Mouse (Mus musculus) ES-Bruce4 (cell line): ENCODE data around the gene Rasa2. TPM values are rescaled to one million over a fixed set of nuclear protein-coding genes. Genes with fewer than 3 reads are reported as not detected.

Experiments
- H3K27ac ChIP-seq: 2 replicates; pipeline ENCODE4 v1.5.1; 2012; ENCODE audit warnings: low read length, inconsistent platforms; ENCODE audit not compliant: insufficient read depth
- H3K27me3 ChIP-seq: 2 replicates; pipeline ENCODE4 v1.6.1; 2012; ENCODE audit warnings: mild to moderate bottlenecking, low read length, inconsistent platforms; ENCODE audit not compliant: control insufficient read depth, poor library complexity, insufficient read depth, severe bottlenecking
- H3K36me3 ChIP-seq: 2 replicates; pipeline ENCODE4 v1.6.1; 2012; ENCODE audit warnings: inconsistent platforms, mild to moderate bottlenecking, low read length, moderate library complexity; ENCODE audit not compliant: control insufficient read depth, poor library complexity, insufficient read depth, severe bottlenecking
- H3K4me1 ChIP-seq: one replicate; pipeline ENCODE4 v1.8.1; 2011; ENCODE audit warnings: low read length; ENCODE audit not compliant: control insufficient read depth, insufficient read depth
- H3K4me3 ChIP-seq: 2 replicates; pipeline ENCODE4 v1.5.1; 2011; ENCODE audit warnings: low read depth, mild to moderate bottlenecking, low read length
- H3K9ac ChIP-seq: 2 replicates; pipeline ENCODE4 v1.6.1; 2012; ENCODE audit warnings: low read depth, mild to moderate bottlenecking, inconsistent platforms; ENCODE audit not compliant: poor library complexity, severe bottlenecking
- H3K9me3 ChIP-seq: replicated peaks from 2 replicates; pipeline ENCODE4 v1.6.1; 2012; ENCODE audit warnings: mild to moderate bottlenecking, low read length, inconsistent platforms; ENCODE audit not compliant: control insufficient read depth, poor library complexity, insufficient read depth, severe bottlenecking
- CTCF ChIP-seq: IDR thresholded peaks from one replicate; pipeline ENCODE4 v1.8.1; 2011; ENCODE audit warnings: low read depth, low read length
- EP300 ChIP-seq: IDR thresholded peaks from 2 replicates; pipeline ENCODE4 v1.6.1; 2011; ENCODE audit warnings: low read depth, low read length; ENCODE audit not compliant: insufficient read depth
- POLR2A ChIP-seq: IDR thresholded peaks from one replicate; pipeline ENCODE4 v1.8.1; 2011; ENCODE audit warnings: low read length; ENCODE audit not compliant: insufficient read depth
- polyA plus RNA-seq: library from polyadenylated mRNA; stranded (reverse); fragments of >200 nt; gene quantifications from 2 replicates; pipeline ENCODE4 v1.2.4, GENCODE M21; 2011; ENCODE audit warnings: low read depth; ENCODE audit not compliant: missing spikeins, insufficient read depth, insufficient read length

Gene Rasa2
- polyA plus RNA-seq, 1 experiment = 18.3 TPM

DNA sequence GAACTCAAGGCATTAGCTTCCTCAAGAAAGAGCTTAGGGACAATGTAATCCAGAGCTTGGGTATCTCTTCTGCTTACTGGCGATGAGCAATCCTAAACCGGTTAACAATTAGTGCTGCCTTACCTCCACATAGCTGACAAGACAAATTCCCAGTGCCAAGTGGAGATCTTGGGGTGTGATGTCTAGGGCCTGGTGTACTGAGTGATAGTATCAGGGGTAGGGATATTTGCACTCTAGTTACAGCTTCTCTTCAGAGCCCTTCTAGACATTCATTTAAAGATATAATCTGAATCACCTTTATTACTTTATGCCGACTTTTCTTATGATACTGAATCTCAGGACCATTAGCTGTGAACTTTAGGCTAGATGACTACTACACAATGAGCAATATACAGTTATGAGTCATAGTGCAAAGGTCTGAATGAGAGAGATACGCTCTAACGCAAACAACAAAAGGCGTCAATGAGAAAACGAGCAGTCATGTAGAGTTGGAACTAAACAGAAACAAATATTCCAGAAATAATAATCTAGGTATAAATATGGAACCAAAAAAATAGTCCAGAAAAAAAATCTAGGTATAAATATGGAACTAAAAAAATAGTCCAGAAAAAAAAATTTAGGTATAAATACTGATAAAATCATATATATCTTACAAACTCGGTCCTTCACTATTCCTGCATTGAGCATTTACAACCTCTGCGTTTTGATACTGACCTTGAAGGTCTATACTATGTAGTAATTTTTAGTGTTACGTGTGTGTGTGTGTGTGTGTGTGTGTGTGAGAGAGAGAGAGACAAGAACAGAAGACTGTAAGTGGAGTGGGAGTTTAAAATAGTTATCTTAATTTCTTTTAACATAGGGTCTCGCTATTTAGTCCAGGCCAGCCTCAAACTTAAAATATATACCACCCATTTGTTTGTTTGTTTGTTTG lies 38.5 kb downstream of the Rasa2 start:
- Histone ChIP-seq H3K4me1 (no peaks in the 10 kb centered on the region), H3K27ac (no peak overlapping the region), H3K27me3 (no peaks in the 10 kb centered on the region), H3K9ac (no peak overlapping the region), H3K9me3 (no peaks in the 10 kb centered on the region), H3K36me3 (no peaks in the 10 kb centered on the region), H3K4me3 (no peak overlapping the region)
- TF ChIP-seq POLR2A (no peak), EP300 (no peak), CTCF (no peak)

GRCm38 (mm10) chr9:96589346-96589745 lies 42.1 kb downstream of the Rasa2 start:
- Histone ChIP-seq H3K36me3 (no peaks in the 10 kb centered on the region), H3K9me3 (no peaks in the 10 kb centered on the region), H3K4me1 (no peaks in the 10 kb centered on the region), H3K27me3 (no peaks in the 10 kb centered on the region), H3K4me3 (no peak overlapping the region), H3K27ac (no peak overlapping the region), H3K9ac (no peak overlapping the region)
- TF ChIP-seq CTCF (no peak), POLR2A (no peak), EP300 (no peak)

DNA sequence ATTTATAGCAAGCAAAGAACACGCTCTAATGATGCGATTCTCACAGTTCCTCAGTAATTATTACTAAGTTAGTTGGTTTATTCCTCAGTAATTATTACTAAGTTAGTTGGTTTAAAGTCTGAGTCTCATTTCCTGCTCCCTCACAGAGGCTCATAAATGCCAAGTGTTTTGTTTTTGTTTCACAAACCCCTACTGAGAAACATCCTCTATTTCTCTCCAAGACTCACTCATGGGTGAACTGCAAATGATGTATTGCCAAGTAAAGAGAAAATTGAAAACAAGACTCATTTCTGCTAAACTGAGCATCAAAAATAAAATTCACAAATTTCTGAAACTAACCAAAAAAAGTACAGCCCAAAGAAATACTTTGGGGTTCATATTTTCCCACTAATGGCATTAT lies 47.9 kb downstream of the Rasa2 start:
- Histone ChIP-seq H3K27ac (no peak overlapping the region), H3K9me3 (no peaks in the 10 kb centered on the region), H3K4me3 (no peak overlapping the region), H3K27me3 (no peaks in the 10 kb centered on the region), H3K4me1 (no peaks in the 10 kb centered on the region), H3K9ac (no peak overlapping the region), H3K36me3 (no peaks in the 10 kb centered on the region)
- TF ChIP-seq POLR2A (no peak), EP300 (no peak), CTCF (no peak)

GRCm38 (mm10) chr9:96583076-96583475 lies 48.3 kb downstream of the Rasa2 start:
- TF ChIP-seq EP300 = no peak
- TF ChIP-seq CTCF = no peak
- Histone ChIP-seq H3K27ac (no peak overlapping the region), H3K36me3 (no peaks in the 10 kb centered on the region), H3K27me3 (no peaks in the 10 kb centered on the region), H3K9ac (no peak overlapping the region), H3K4me3 (no peak overlapping the region), H3K9me3 (no peaks in the 10 kb centered on the region), H3K4me1 (no peaks in the 10 kb centered on the region)

GRCm38 (mm10) chr9:96578190-96578589 lies 53.2 kb downstream of the Rasa2 start:
- no peak overlapping the region for H3K27ac ChIP-seq
- H3K4me3 ChIP-seq = no peak overlapping the region
- no peaks in the 10 kb centered on the region for H3K4me1 ChIP-seq
- H3K9ac ChIP-seq = no peak overlapping the region
- TF ChIP-seq EP300 (no peak), POLR2A (no peak), CTCF (no peak)
- H3K36me3 ChIP-seq = peaks cover 3% of the 10 kb centered on the region; the same call in 1 of the 2 replicates
- no peaks in the 10 kb centered on the region for H3K9me3 ChIP-seq
- no peaks in the 10 kb centered on the region for H3K27me3 ChIP-seq

GRCm38 (mm10) chr9:96577674-96578073 lies 53.7 kb downstream of the Rasa2 start:
- Histone ChIP-seq H3K36me3 (peaks cover 3% of the 10 kb centered on the region; the same call in 1 of the 2 replicates), H3K9ac (no peak overlapping the region), H3K4me1 (no peaks in the 10 kb centered on the region), H3K9me3 (no peaks in the 10 kb centered on the region), H3K4me3 (no peak overlapping the region), H3K27ac (no peak overlapping the region), H3K27me3 (no peaks in the 10 kb centered on the region)
- no peak for TF ChIP-seq POLR2A
- TF ChIP-seq CTCF = no peak
- no peak for TF ChIP-seq EP300
